Mouse (Mus musculus): ENCODE measurements around the gene Rere.
A peak's percentile ranks its signal among the peaks of the same experiment; 100 is the strongest.
"Not testable (repeated sequence)": the region's sequence is repeated elsewhere in the genome, so short reads cannot be mapped to it uniquely, and the experiment has no call there.

The Rere gene

GRCm38 (mm10) chr4:150254416-150254815, 27.0 kb upstream of the Rere start:
- no peak for DNase-seq (ENCODE audit: low spot score)

DNA sequence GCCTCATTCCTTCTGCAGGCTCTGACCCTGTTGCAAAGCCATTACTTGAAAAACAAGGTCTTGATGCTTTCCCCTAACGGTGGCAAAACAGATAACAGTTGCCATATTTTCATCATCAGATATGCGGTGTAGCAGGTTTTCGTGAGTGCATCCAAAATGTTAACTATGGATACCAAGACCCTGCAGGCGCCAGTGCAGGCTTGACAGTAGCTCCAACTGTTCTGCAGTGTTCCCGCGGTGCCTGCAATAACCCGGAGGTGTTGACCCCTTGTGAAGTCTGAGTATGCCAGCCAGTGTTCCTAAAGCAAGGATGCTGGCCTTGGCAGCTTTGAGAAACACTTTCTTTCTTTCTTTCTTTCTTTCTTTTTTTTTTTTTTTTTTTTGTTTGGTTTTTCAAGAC, 26.3 kb upstream of the Rere start:
- no peak for DNase-seq (ENCODE audit: low spot score)

DNA sequence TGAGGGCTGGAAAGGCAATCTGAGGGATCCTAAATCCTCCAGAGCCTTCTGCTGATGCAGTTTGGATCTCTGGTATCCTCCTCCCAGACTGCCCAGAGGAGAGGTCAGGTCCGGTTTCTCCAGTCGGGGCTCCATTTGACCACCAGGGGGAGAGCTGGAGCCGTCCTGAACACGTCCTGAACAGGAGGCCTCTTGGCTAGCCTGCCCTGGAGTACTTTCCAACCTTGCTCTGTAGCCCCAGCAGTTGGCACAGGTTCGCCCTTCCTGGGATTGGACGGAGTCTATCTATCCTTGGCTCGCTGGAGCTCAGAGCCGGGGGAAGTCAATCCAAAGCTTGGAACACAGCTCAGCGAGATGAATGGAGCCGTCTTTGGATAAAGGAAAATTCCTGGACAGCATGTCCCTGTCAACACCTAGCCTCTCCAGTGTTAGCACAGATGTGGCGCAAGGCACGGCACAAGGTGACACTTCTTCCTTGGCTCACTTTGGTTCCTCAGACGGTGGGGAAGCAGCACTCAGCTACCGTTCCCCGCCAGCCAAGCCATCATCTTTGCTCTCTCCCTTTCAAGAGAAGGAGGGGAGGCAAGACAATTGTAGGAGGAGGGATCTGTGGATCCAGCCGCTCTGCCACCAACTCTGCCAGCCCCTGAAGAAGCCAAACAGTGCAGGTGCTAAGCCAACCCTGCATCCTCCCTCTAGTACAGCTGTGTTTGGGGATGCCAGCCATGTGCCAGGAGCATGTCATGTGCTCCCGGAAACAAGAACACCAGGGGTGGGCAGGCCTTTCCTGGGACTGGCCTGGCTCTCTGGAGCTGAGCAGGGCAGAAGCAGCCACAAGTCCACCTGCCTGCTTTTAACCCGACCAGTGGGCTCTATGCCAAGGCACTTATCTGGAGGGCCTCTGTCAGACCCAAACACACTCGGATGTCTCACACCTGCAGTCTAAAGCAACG, 23.9 kb upstream of the Rere start:
- DNase-seq (ENCODE audit: low spot score): peak; percentile 83

DNA sequence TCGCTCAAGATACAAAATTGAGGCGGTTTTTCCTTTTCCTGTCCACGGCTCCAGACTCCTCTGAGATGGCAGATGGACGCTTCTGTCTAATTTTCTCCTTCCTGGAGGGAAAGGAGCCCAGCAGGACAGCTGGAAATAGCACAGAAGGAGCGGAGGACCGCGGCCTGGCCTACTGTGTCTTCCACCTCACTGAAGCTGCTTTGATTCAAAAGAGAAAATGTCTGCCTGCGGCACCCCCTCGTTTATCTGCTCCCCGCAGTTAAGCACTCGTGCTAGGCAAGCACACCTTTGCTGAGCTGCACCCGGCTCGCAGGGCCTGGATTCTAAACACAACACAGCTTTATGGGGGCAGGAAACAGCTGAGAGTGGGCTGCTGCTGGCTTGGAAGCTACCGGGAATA, 23.1 kb upstream of the Rere start:
- DNase-seq (ENCODE audit: low spot score): no peak

DNA sequence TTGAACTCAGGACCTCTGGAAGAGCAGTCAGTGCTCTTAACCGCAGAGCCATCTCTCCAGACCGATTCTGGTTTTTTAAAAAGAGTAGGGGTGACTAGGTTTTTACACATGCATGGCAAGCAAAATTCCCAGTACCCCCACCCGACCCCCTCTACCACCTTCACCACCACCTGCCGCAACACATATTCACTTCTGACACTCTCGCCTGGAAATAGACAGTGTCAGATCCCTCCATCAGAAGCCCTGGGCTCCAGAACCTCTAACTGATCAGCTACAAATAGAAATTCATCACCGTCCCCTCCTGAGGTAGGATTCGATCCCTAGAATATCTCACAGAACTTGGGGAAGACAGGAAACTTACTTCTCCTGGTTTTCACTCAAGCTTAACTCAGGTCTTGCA, 21.9 kb upstream of the Rere start:
- no peak for DNase-seq (ENCODE audit: low spot score)

GRCm38 (mm10) chr4:150260111-150260510, 21.3 kb upstream of the Rere start:
- no peak for DNase-seq (ENCODE audit: low spot score)

GRCm38 (mm10) chr4:150260745-150261144, 20.7 kb upstream of the Rere start:
- DNase-seq (ENCODE audit: low spot score): no peak

DNA sequence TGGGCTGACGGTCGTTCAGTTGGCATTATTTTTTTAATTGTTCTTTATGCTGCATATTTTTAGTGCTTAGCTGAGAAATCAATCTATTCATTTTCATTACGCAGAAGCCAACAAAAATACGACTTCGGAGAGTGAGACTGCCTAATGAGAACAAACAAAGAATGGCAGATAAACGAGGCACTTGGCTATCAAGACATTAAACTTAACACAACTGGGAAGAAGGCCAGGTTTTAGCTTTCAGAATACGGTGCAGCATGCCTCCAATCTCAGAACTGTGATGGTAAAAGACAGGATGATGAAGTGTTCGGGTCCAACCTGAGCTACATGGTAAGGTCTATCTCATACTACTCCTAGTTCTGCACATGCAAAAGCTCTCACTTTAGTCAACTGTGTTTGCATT, 19.1 kb upstream of the Rere start:
- no peak for DNase-seq (ENCODE audit: low spot score)

GRCm38 (mm10) chr4:150264903-150265302, 16.5 kb upstream of the Rere start:
- DNase-seq (ENCODE audit: low spot score): no peak

GRCm38 (mm10) chr4:150265471-150265870, 16.0 kb upstream of the Rere start:
- DNase-seq (ENCODE audit: low spot score): no peak

DNA sequence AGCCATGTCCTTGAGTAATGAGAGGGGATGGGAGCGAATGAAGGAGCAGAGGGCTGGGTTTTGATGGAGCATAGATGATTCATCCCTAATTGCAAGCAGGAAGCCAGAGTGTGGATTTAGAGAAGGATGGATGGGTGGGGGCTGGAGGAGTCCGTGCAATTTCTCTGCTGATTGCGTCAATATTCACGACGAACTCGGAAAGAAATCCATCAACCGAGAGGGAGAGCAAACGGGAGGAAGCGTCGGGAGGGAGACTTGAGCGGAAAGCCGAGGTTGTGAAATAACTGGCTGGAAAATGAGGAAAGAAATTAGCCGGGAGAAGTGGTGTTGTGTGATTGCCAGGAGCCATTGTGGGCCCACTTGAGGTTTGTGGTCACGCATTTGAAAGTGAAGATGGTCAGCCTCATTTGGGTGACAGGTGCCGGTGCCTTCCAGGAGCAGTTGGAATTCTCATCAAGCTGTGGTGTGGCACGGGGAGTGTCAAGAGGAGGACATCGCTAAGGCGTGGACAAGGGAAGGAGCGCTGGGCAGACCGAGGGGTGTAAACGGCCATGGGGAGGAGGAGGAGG, 14.7 kb upstream of the Rere start:
- DNase-seq (ENCODE audit: low spot score): no peak

DNA sequence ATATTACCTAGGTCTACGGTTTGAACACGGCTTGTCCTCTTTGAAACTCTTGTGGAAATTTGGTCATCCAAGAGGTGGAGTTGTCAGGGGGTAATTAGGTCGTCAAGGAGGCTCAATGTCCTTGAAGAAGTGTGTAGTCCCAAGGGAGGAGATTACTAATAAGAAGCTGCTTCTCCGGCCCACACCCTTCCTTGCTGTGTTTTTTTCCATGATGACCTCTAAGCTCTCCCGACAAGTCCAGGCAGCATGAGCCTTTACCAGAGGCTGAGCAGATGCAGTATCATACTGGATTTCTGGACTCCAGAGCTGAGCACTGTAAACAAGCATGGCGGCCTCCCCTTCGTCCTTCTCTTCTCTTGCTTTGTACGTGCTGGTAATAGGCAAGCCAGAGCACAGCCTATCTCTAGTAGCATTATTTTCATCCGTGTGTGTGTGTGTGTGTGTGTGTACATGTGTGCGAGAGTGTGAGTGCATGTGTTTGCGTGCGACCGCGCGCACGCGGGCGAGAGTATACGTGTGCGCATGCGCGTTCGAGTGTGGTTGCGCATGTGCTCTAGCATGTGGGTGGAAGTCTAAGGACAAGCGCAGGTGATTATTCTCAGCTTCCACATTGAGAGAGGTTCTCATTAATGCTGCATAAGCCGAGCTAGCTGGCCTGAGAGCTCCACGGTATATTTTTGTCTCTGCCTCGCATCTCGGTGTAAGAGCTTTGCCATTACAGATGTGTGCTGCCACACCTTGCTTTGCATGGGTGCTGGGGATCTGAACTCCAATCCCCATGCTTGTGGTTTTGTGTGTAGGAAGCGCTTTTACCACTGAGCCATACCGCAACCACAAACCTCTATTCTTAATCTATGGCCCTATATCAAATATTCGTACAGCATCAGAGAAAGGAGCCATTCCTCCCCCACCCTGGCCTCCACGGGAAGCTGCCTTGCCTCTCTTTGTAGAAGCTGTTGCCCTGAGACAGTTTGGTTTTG, 12.5 kb upstream of the Rere start:
- no peak for DNase-seq (ENCODE audit: low spot score)

GRCm38 (mm10) chr4:150269679-150270078, 11.8 kb upstream of the Rere start:
- DNase-seq (ENCODE audit: low spot score): no peak

DNA sequence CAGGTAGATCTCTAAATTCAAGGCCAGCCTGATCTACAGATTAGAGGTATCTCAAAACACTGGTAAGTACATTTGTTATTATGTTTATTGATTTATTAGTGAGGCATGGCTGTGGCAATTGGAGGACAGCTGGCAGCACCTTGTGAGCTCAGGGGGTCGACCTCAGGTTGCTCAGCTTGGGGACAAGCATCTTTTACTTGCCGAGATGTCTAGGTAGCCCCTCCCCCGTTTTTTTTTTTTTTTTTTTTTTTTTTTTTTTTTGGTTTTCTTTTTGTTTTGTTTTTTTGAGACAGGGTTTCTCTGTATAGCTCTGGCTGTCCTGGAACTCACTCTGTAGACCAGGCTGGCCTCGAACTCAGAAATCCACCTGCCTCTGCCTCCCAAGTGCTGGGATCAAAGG, 10.7 kb upstream of the Rere start:
- DNase-seq (ENCODE audit: low spot score): not testable (repeated sequence)

GRCm38 (mm10) chr4:150272725-150273124, 8.7 kb upstream of the Rere start:
- DNase-seq (ENCODE audit: low spot score): peak; percentile 45

GRCm38 (mm10) chr4:150275531-150275930, 5.9 kb upstream of the Rere start:
- DNase-seq (ENCODE audit: low spot score): no peak

DNA sequence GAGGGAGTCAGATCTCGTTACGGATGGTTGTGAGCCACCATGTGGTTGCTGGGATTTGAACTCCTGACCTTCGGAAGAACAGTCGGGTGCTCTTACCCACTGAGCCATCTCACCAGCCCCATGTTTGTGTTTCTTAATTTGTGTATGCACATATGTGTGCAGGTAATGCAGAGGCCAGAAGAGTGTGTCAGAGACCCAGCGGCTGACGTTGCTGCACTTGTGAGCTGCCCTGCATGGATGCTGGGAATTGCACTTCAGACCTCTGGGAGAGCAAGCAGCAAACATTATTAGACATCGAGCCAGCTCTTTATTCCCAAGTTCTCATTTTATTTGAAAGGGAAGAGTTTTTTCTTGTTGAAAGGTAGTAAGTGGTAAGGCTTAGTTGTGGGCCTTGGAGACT, 2.1 kb upstream of the Rere start:
- DNase-seq (ENCODE audit: low spot score): not testable (repeated sequence)

DNA sequence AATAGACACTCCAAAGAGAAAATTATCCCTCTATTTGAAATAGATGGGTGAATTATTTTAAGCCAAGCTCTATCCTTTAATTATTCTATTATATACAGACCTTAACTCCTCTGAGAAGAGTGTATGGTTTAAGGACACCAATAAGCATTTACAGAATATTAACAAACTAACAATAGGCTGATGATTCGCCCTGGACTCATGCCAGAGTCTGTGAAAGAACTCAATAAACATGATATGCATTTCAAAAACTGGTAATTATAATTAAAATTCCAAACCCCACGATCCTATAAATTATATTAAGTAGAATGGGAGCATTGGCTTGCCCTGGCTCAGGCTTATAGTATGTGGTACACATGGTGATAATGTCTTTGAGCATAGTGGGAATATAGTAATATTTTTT, 1.4 kb upstream of the Rere start:
- no peak for DNase-seq (ENCODE audit: low spot score)

- DNase-seq (ENCODE audit: low spot score): no peak
These were observed 987 bp upstream of the Rere start for GRCm38 (mm10) chr4:150280459-150280858.

DNA sequence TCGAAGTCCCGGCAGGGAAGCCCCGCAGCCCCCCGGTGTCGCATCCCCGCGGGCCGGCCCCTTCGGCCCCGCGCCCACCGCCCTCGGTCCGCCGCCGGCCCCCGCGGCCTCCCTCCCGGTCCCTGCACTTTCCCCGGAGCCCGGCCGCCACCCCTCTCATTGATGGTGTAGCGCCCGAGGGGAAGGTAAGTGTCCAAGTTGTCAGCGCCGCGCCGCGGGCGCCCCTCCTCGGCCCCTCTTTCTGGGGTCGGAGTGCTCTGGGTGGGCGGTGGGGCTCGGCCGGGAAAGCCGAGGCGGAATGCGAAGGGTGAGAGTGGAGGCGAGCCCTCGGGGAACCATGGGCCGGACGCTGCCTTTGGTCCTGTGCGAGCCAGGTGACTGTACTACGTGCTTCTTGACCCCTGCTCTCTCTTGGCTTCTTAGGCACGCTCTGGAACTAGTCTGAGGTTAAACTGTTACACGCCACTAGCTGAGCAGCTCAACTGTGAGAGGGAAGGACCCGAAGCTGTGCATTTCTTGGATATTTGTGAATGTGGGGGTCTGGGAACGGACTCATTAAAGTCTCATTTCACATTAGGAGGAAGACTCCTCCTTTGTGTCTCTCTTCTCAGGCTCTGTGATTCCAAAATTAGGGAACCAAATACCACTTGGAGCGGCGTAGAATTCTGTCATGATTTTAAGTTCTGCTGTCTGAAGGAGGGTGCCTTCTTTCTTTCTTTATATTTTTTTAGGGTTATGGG, 615 bp downstream of the Rere start:
- peak; percentile 39 for DNase-seq (ENCODE audit: low spot score)

- DNase-seq (ENCODE audit: low spot score): no peak
These were observed 1.3 kb downstream of the Rere start for GRCm38 (mm10) chr4:150282631-150283334.
